Mouse (Mus musculus) embryonic facial prominence, embryonic 15.5 days (tissue): ENCODE measurements around the gene Znhit1. TPM values are rescaled to one million over a fixed set of nuclear protein-coding genes. Genes with fewer than 3 reads are reported as not detected.

Experiments used
- ATAC-seq: fragments of 200-750 bp; cut with Nextera tagmentation; 2 replicates; pipeline ENCODE4 v1.8.0; 2017; ENCODE audit warnings: low read depth, moderate TSS enrichment; ENCODE audit not compliant: insufficient number of reproducible peaks, low FRiP score, low TSS enrichment
- H3K27ac ChIP-seq: fragments of 300-500 bp; sonication (generic); replicated peaks from 2 replicates; pipeline ENCODE4 v1.5.1; 2015; ENCODE audit warnings: mild to moderate bottlenecking, inconsistent platforms
- H3K27me3 ChIP-seq: fragments of 300-500 bp; sonication (generic); 2 replicates; pipeline ENCODE4 v1.6.1; 2015; ENCODE audit warnings: inconsistent platforms
- H3K36me3 ChIP-seq: fragments of 300-500 bp; sonication (generic); 2 replicates; pipeline ENCODE4 v1.6.1; 2015; ENCODE audit warnings: mild to moderate bottlenecking, inconsistent platforms
- H3K4me1 ChIP-seq: fragments of 300-500 bp; sonication (generic); 2 replicates; pipeline ENCODE4 v1.6.1; 2015; ENCODE audit warnings: inconsistent platforms
- H3K4me2 ChIP-seq: fragments of 300-500 bp; sonication (generic); replicated peaks from 2 replicates; pipeline ENCODE4 v1.6.1; 2015; ENCODE audit warnings: mild to moderate bottlenecking, inconsistent platforms
- H3K4me3 ChIP-seq: fragments of 300-500 bp; sonication (generic); replicated peaks from 2 replicates; pipeline ENCODE4 v1.5.1; 2015; ENCODE audit warnings: mild to moderate bottlenecking, inconsistent platforms
- H3K9ac ChIP-seq: fragments of 300-500 bp; sonication (generic); 2 replicates; pipeline ENCODE4 v1.6.1; 2015; ENCODE audit warnings: inconsistent platforms
- H3K9me3 ChIP-seq: fragments of 300-500 bp; sonication (generic); replicated peaks from 2 replicates; pipeline ENCODE4 v1.6.1; 2016; ENCODE audit warnings: inconsistent platforms
- WGBS: fragments of 180-500 bp; shearing (Covaris S2); methylation state at CpG from one replicate; pipeline ENCODE4 v1.1.7; 2015; 5-methylcytosine and 5-hydroxymethylcytosine counted together
- polyA plus RNA-seq: library from polyadenylated mRNA; unstranded; fragments of >200 nt; fragmentation: Nextera tagmentation; extraction: Ambion mirVana; gene quantifications from 2 replicates; pipeline ENCODE4 v1.2.1, GENCODE M21; 2015

The Znhit1 gene
- polyA plus RNA-seq, 1 experiment from 2014 or later: 120 TPM

- peaks cover 54% of the 10 kb centered on the region for H3K27me3 ChIP-seq
- no peak overlapping the region for H3K27ac ChIP-seq
- WGBS: 50% methylated on average over 3 of the region's 3 CpGs
These were observed 36.5 kb upstream of the Znhit1 start for GRCm38 (mm10) chr5:137024318-137024717.

GRCm38 (mm10) chr5:137015913-137016312 is 28.1 kb upstream of the Znhit1 start:
- 80% methylated on average over 3 of the region's 3 CpGs for WGBS
- Histone ChIP-seq H3K4me1 (no peaks in the 10 kb centered on the region), H3K9ac (no peak overlapping the region), H3K27me3 (no peaks in the 10 kb centered on the region), H3K4me2 (no peak overlapping the region), H3K27ac (no peak overlapping the region), H3K4me3 (no peak overlapping the region), H3K36me3 (no peaks in the 10 kb centered on the region), H3K9me3 (no peaks in the 10 kb centered on the region)
- ATAC-seq: no peak

More at GRCm38 (mm10) chr5:137024318-137024717, 36.5 kb upstream of the Znhit1 start:
- Histone ChIP-seq H3K4me2 (no peak overlapping the region), H3K9ac (no peak overlapping the region), H3K9me3 (no peaks in the 10 kb centered on the region), H3K36me3 (no peaks in the 10 kb centered on the region), H3K4me3 (no peak overlapping the region), H3K4me1 (peaks cover under 1% of the 10 kb centered on the region; the same call in 1 of the 2 replicates)
- no peak for ATAC-seq

- H3K27me3 ChIP-seq: no peaks in the 10 kb centered on the region
- no peaks in the 10 kb centered on the region for H3K4me1 ChIP-seq
- no peaks in the 10 kb centered on the region for H3K9me3 ChIP-seq
- H3K4me3 ChIP-seq: no peak overlapping the region
- no peaks in the 10 kb centered on the region for H3K36me3 ChIP-seq
- H3K4me2 ChIP-seq: no peak overlapping the region
- no peak overlapping the region for H3K27ac ChIP-seq
- H3K9ac ChIP-seq: no peak overlapping the region
- ATAC-seq: no peak
- WGBS: 74% methylated on average over 15 of the region's 15 CpGs
These were observed 24.7 kb upstream of the Znhit1 start for GRCm38 (mm10) chr5:137012401-137012950.

- Histone ChIP-seq H3K9me3 (no peaks in the 10 kb centered on the region), H3K27me3 (no peaks in the 10 kb centered on the region), H3K4me1 (no peaks in the 10 kb centered on the region), H3K36me3 (no peaks in the 10 kb centered on the region), H3K27ac (no peak overlapping the region), H3K4me2 (no peak overlapping the region), H3K4me3 (no peak overlapping the region), H3K9ac (no peak overlapping the region)
- 42% methylated on average over 3 of the region's 3 CpGs for WGBS
- ATAC-seq: no peak
These were observed 22.2 kb upstream of the Znhit1 start for GRCm38 (mm10) chr5:137009988-137010387.

- ATAC-seq: no peak
- H3K9ac ChIP-seq: no peak overlapping the region
- WGBS: 55% methylated on average over 8 of the region's 8 CpGs
These were observed 19.5 kb upstream of the Znhit1 start for GRCm38 (mm10) chr5:137007276-137007675.

GRCm38 (mm10) chr5:137000612-137001011 is 12.8 kb upstream of the Znhit1 start:
- Histone ChIP-seq H3K4me3 (no peak overlapping the region), H3K27me3 (no peaks in the 10 kb centered on the region)

More at GRCm38 (mm10) chr5:137007276-137007675, 19.5 kb upstream of the Znhit1 start:
- no peaks in the 10 kb centered on the region for H3K4me1 ChIP-seq
- H3K9me3 ChIP-seq: no peaks in the 10 kb centered on the region
- no peak overlapping the region for H3K4me2 ChIP-seq
- H3K4me3 ChIP-seq: no peak overlapping the region
- H3K27me3 ChIP-seq: no peaks in the 10 kb centered on the region
- H3K36me3 ChIP-seq: no peaks in the 10 kb centered on the region
- no peak overlapping the region for H3K27ac ChIP-seq

GRCm38 (mm10) chr5:136999449-136999848 is 11.6 kb upstream of the Znhit1 start:
- Histone ChIP-seq H3K4me3 (no peak overlapping the region), H3K4me2 (no peak overlapping the region), H3K27ac (no peak overlapping the region), H3K9me3 (no peaks in the 10 kb centered on the region), H3K27me3 (no peaks in the 10 kb centered on the region), H3K9ac (no peak overlapping the region), H3K4me1 (no peaks in the 10 kb centered on the region; the same call in 1 of the 2 replicates), H3K36me3 (peaks cover 18% of the 10 kb centered on the region)
- WGBS: 80% methylated on average over 5 of the region's 5 CpGs
- no peak for ATAC-seq

More at GRCm38 (mm10) chr5:137000612-137001011, 12.8 kb upstream of the Znhit1 start:
- no peak overlapping the region for H3K27ac ChIP-seq
- H3K36me3 ChIP-seq: peaks cover 7% of the 10 kb centered on the region; the same call in 1 of the 2 replicates
- ATAC-seq: no peak
- no peaks in the 10 kb centered on the region; the same call in 1 of the 2 replicates for H3K4me1 ChIP-seq
- H3K9me3 ChIP-seq: no peaks in the 10 kb centered on the region
- H3K9ac ChIP-seq: no peak overlapping the region
- WGBS: 65% methylated on average over 2 of the region's 2 CpGs
- no peak overlapping the region for H3K4me2 ChIP-seq

- no peak overlapping the region for H3K27ac ChIP-seq
- no peak for ATAC-seq
- no peak overlapping the region for H3K9ac ChIP-seq
- no peak overlapping the region for H3K4me3 ChIP-seq
- H3K4me1 ChIP-seq: peaks cover 18% of the 10 kb centered on the region
- H3K27me3 ChIP-seq: no peaks in the 10 kb centered on the region
- WGBS: 91% methylated on average over 6 of the region's 6 CpGs
- no peaks in the 10 kb centered on the region for H3K9me3 ChIP-seq
- no peak overlapping the region for H3K4me2 ChIP-seq
- H3K36me3 ChIP-seq: peaks cover 61% of the 10 kb centered on the region
These were observed 2.0 kb upstream of the Znhit1 start for GRCm38 (mm10) chr5:136989801-136990200.

GRCm38 (mm10) chr5:136988420-136988819 is 599 bp upstream of the Znhit1 start:
- Histone ChIP-seq H3K27me3 (no peaks in the 10 kb centered on the region), H3K9ac (peak overlapping the region; percentile 90; the same call in 1 of the 2 replicates), H3K4me3 (peak overlapping the region; percentile 78), H3K9me3 (no peaks in the 10 kb centered on the region), H3K4me1 (peaks cover 18% of the 10 kb centered on the region), H3K36me3 (peaks cover 61% of the 10 kb centered on the region), H3K27ac (no peak overlapping the region), H3K4me2 (peak overlapping the region; percentile 89)
- WGBS: 63% methylated on average over 7 of the region's 7 CpGs
- no peak for ATAC-seq

GRCm38 (mm10) chr5:136987138-136987933 is 485 bp downstream of the Znhit1 start:
- ATAC-seq: peak; percentile 71
- Histone ChIP-seq H3K27me3 (no peaks in the 10 kb centered on the region), H3K4me3 (peak overlapping the region; percentile 78), H3K4me2 (peak overlapping the region; percentile 89), H3K36me3 (peaks cover 56% of the 10 kb centered on the region), H3K9ac (peak overlapping the region; percentile 90), H3K27ac (peak overlapping the region; percentile 91), H3K4me1 (peaks cover 18% of the 10 kb centered on the region), H3K9me3 (no peaks in the 10 kb centered on the region)
- WGBS: under 1% methylated on average over 67 of the region's 67 CpGs

- ATAC-seq: peak; percentile 94
- Histone ChIP-seq H3K27me3 (no peaks in the 10 kb centered on the region), H3K27ac (peak within 1 kb of the TSS; percentile 91), H3K4me3 (peak within 1 kb of the TSS; percentile 78), H3K4me2 (peak within 1 kb of the TSS; percentile 89), H3K4me1 (peaks cover 18% of the 10 kb centered on the region), H3K36me3 (peaks cover 56% of the 10 kb centered on the region), H3K9me3 (no peaks in the 10 kb centered on the region), H3K9ac (peak within 1 kb of the TSS; percentile 90)
- under 1% methylated on average over 26 of the region's 26 CpGs for WGBS
These were observed 1.1 kb downstream of the Znhit1 start, which contains the start of gene Plod3 for GRCm38 (mm10) chr5:136986695-136987137. TSS of gene Plod3 (plus strand) at chr5:136987019.
